Mouse (Mus musculus): ENCODE data around the gene Zfp697.
"Not testable (repeated sequence)": the region's sequence is repeated elsewhere in the genome, so short reads cannot be mapped to it uniquely, and the experiment has no call there.

Zfp697 gene

GRCm38 (mm10) chr3:98368776-98369175 is 13.5 kb upstream of the Zfp697 start:
- DNase-seq (ENCODE audit: extremely low spot score, low spot score) = no peak

GRCm38 (mm10) chr3:98374062-98374719 is 8.1 kb upstream of the Zfp697 start:
- DNase-seq (ENCODE audit: extremely low spot score, low spot score) = no peak

- DNase-seq (ENCODE audit: extremely low spot score, low spot score) = no peak
These were observed 7.3 kb upstream of the Zfp697 start for GRCm38 (mm10) chr3:98374980-98375379.

- no peak for DNase-seq (ENCODE audit: extremely low spot score, low spot score)
These were observed 4.0 kb upstream of the Zfp697 start for GRCm38 (mm10) chr3:98378267-98378666.

GRCm38 (mm10) chr3:98379236-98379635 is 3.0 kb upstream of the Zfp697 start:
- DNase-seq (ENCODE audit: extremely low spot score, low spot score) = peak; percentile 39

GRCm38 (mm10) chr3:98381677-98382245 is 500 bp upstream of the Zfp697 start:
- DNase-seq (ENCODE audit: extremely low spot score, low spot score) = no peak

GRCm38 (mm10) chr3:98383024-98383790 is 946 bp downstream of the Zfp697 start:
- no peak for DNase-seq (ENCODE audit: extremely low spot score, low spot score)

GRCm38 (mm10) chr3:98387086-98387485 is 4.8 kb downstream of the Zfp697 start:
- no peak for DNase-seq (ENCODE audit: extremely low spot score, low spot score)

GRCm38 (mm10) chr3:98387756-98388155 is 5.5 kb downstream of the Zfp697 start:
- no peak for DNase-seq (ENCODE audit: extremely low spot score, low spot score)

GRCm38 (mm10) chr3:98389305-98389704 is 7.0 kb downstream of the Zfp697 start:
- DNase-seq (ENCODE audit: extremely low spot score, low spot score) = no peak

GRCm38 (mm10) chr3:98404268-98404895 is 22.1 kb downstream of the Zfp697 start:
- not testable (repeated sequence) for DNase-seq (ENCODE audit: extremely low spot score, low spot score)

- not testable (repeated sequence) for DNase-seq (ENCODE audit: extremely low spot score, low spot score)
These were observed 23.6 kb downstream of the Zfp697 start for GRCm38 (mm10) chr3:98405877-98406276.

GRCm38 (mm10) chr3:98406569-98407144 is 24.4 kb downstream of the Zfp697 start:
- DNase-seq (ENCODE audit: extremely low spot score, low spot score) = not testable (repeated sequence)

- DNase-seq (ENCODE audit: extremely low spot score, low spot score) = not testable (repeated sequence)
These were observed 25.1 kb downstream of the Zfp697 start for GRCm38 (mm10) chr3:98407261-98407780.

GRCm38 (mm10) chr3:98410619-98411580 is 28.6 kb downstream of the Zfp697 start:
- DNase-seq (ENCODE audit: extremely low spot score, low spot score) = not testable (repeated sequence)

GRCm38 (mm10) chr3:98413733-98414132 is 31.5 kb downstream of the Zfp697 start:
- DNase-seq (ENCODE audit: extremely low spot score, low spot score) = no peak

- DNase-seq (ENCODE audit: extremely low spot score, low spot score) = no peak
These were observed 32.0 kb downstream of the Zfp697 start for GRCm38 (mm10) chr3:98414296-98414695.

- DNase-seq (ENCODE audit: extremely low spot score, low spot score) = no peak
These were observed 34.4 kb downstream of the Zfp697 start for GRCm38 (mm10) chr3:98416426-98417250.

- DNase-seq (ENCODE audit: extremely low spot score, low spot score) = no peak
These were observed 35.1 kb downstream of the Zfp697 start for GRCm38 (mm10) chr3:98417328-98417727.
